Mouse (Mus musculus) left cerebral cortex, adult 18-20 months (tissue): ENCODE measurements around the gene Xrcc6. TPM values are rescaled to one million over a fixed set of nuclear protein-coding genes. Genes with fewer than 3 reads are reported as not detected.

ENCODE experiments used
- DNase-seq, 2 experiments: peaks; one replicate each; pipeline ENCODE4 v3.0.0; 2021 to 2022; ENCODE audit warnings: low spot score in 2 of 2, mixed read lengths in 1 of 2
- long read RNA-seq, 2 experiments: library from polyadenylated mRNA; stranded (forward); transcript quantifications; one replicate each; pipeline ENCODE4 v2.0.0; 2021
- total RNA-seq, 2 experiments: library from RNA; stranded (reverse); gene quantifications; 2 replicates each; pipeline ENCODE4 v1.2.3; 2021

Gene Xrcc6
- total RNA-seq: 10 to 100 TPM; 19.9 to 22.2 TPM
- long read RNA-seq, experiment 1, transcript Xrcc6-201 (13 exons, 2,114 nt): major isoform, 13 of 22 reads
- long read RNA-seq, experiment 1, partial matches to known transcripts: 1 of 22 reads
- long read RNA-seq, experiment 1, other reads (novel, unspliced or antisense): 8 of 22 reads
- long read RNA-seq, experiment 2, transcript Xrcc6-201 (13 exons, 2,114 nt): major isoform, 12 of 15 reads
- long read RNA-seq, experiment 2, partial matches to known transcripts: 0 of 15 reads
- long read RNA-seq, experiment 2, other reads (novel, unspliced or antisense): 3 of 15 reads

GRCm38 (mm10) chr15:81987646-81988045, at the start of gene Xrcc6:
TSS of gene Xrcc6 (plus strand) at chr15:81987835.
- no peak for DNase-seq

DNA sequence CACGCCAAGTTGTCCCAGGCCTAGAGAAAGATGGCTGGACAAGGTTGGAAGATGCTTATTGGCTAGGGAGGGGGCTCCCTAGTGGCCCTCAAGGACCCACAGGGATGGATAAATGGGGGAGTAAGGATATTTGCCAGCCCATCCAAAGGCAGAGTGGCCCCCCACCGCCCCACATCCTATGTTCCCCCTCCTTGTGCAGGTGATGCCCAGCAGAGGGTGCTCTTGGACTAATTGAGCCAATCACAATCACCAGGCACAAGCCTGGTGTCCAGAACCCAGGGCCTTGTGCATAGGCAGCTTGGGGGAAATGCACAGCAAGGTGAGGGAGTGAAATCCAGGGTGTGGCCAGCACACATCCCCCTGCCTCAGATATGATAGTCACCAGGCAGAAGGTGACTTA, 49.4 kb upstream of the Xrcc6 start:
- peak; percentile 53 to 63 for DNase-seq

- DNase-seq: no peak
Measured at GRCm38 (mm10) chr15:81939157-81939715, 48.4 kb upstream of the Xrcc6 start.

GRCm38 (mm10) chr15:81939774-81940173, 47.9 kb upstream of the Xrcc6 start:
- no peak for DNase-seq

DNA sequence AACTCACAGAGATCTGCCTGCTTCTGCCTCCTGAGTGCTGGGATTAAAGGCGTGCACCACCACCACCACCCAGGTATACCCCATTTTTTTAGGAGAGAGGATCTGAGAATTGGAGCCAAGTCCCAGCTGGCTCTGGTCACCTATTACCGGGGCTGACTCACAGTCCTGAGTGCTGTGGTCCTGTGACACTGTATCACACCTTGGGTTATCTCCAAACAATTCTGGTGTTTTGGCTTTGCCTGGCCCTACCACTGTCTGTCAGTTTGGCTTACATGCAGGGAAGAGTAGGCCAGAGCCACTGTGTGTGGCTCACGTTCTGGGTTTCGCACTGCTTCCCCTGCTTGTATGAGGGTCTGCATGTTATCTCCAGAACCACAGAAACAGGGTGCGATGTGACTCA, 47.4 kb upstream of the Xrcc6 start:
- no peak for DNase-seq

DNA sequence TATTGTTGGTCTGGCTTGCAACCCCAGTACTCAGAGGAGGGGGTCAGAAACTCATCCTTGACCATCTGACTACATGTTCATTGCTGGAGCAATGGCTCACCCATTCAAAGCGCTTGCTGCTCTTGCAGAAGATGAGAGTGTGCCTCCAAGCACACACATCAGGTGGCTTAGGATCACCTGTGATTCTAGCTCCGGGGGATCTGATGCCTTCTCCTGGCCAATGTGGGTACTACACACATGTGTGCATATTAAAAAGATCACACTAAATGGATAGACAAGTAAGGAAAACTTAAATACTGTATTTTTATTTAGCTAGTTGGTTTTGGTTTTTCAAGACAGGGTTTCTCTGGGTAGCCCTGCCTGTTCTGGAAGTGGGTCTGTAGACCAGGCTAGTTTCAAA, 46.6 kb upstream of the Xrcc6 start:
- DNase-seq: no peak

DNA sequence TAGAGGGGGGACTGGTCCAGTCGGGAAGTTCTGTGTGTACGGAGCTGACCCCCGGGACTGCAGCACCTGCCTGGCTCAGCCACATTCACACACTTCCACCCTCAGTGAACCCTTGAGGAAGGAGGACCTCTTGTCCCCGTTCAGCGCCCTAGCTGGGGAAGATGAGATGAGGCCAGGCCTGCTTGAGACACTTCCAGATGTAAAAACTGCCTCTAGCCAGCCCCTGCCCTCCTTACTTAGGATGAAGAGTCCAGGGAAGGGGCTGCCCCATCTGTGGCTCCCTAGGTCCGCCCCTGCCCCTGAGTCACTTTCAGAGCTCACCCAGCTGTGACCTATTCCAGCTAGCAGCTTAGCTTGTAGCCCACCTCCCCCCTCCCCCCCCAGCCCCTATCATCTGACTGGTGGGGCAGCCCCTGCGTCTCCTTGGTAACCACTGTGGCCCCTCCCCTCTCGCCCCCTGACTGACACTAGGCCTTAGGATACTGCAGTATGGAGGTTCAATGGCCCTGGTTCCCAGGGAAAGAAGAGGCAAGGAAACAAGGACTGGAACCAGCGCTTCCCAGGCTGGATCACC, 44.4 kb upstream of the Xrcc6 start:
- no peak for DNase-seq

GRCm38 (mm10) chr15:81949076-81949475, 38.6 kb upstream of the Xrcc6 start:
- no peak for DNase-seq

- DNase-seq: no peak
Measured at GRCm38 (mm10) chr15:81949476-81950131, 38.0 kb upstream of the Xrcc6 start.

- DNase-seq: no peak
Measured at GRCm38 (mm10) chr15:81950716-81951115, 36.9 kb upstream of the Xrcc6 start.

GRCm38 (mm10) chr15:81951159-81951558, 36.5 kb upstream of the Xrcc6 start:
- DNase-seq: no peak

- DNase-seq: no peak
Measured at GRCm38 (mm10) chr15:81952310-81952709, 35.3 kb upstream of the Xrcc6 start.

DNA sequence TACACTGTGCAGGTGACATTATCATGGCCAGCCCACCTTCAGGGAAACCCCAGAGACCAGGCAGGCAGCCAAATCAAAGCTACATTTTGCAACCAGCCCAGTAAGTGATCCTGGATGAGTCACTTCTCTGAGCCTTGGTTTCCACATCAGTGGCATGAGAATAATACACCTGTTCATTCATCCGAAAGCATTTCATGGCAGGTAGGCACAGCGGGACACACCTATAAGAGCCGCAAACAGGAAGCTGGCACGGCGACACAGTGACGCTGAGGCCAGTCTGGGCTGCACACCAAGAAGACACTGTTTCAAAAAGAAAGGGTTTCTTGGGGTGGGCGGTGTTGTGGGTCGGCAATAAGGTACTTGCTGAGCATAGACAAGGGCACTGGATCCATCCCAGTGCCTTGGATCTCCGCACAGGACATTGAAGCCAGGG, 33.5 kb upstream of the Xrcc6 start:
- DNase-seq: no peak

DNA sequence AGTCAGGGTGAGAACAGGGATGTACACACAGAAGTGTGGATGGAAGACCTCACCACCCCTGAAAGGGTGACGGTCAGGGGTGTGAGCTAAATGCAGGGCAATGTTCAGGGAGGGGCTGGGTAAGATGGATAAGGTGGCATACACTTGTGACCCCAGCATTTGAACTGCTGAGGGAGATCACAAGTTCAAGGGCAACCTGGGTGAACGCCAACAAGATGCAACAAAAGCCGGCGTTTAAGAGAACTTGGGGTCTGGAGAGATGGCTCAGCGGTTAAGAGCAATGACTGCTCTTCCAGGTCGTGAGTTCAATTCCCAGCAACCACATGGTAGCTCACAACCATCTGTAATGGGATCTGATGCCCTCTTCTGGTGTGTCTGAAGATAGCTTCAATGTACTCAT, 32.9 kb upstream of the Xrcc6 start:
- no peak for DNase-seq

DNA sequence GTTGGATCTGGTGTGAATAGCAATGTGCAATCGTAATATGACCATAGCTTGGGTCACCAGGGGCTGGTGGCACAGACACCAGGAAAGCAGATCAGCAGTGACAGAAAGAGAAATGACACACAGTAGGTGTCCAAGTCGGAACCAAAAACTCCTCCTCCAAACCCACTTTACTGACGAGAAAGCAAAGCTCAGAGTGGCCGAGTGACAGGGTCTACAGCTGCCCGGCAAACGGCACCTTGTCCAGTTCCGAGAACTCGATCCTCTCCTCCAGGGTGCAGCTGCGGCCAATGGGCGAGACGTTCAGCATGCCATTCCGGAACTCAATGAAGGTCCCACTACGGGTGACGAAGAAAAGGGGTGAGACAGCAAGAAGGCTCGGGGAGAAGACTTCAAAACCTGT, 32.2 kb upstream of the Xrcc6 start:
- no peak for DNase-seq

DNA sequence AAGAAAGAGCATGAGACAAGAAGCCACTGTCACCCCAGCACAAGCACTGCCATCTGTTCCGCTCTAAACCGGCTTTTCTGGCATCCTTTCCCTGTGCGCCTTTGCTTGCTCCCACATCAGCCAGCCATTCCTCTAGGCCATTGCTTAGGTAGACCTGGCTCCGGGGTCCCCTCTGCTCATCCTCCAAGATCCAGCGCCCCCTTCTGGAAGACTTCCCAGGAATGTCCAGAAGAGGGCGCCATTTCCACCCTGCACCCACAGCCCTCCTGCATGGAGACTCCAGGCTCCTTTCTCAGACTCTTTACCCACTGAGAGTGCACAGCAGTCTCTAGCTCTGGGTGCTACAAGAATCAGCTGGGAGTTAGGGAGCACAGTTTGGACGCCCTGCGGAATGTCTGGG, 31.2 kb upstream of the Xrcc6 start:
- peak; percentile 64 to 69 for DNase-seq

DNA sequence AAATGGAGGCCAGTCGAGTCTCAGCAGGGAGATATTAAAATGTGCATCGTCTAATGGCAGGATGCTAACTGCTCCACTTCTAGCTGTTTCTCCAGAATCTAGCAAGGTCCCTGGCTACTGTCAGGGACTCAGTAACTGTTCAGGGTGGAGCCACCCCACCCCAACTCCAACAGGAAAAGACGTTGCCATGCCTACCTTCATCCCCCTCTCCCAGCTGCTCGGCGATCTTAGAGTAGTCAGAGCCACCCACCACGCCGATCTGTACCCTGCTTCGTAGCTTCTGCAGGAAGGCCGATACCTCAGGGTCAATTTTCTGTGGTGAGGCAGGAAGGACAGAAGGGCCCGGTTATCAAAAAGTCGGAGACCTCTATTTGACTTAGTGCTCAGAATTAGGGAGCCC, 30.0 kb upstream of the Xrcc6 start:
- DNase-seq: peak in 1 of 2 experiments; percentile 61

GRCm38 (mm10) chr15:81958906-81959305, 28.7 kb upstream of the Xrcc6 start:
- no peak for DNase-seq

GRCm38 (mm10) chr15:81960171-81961077, 27.2 kb upstream of the Xrcc6 start, which contains the start of gene Pmm1:
TSS of gene Pmm1 (minus strand) at chr15:81960930.
- DNase-seq: peak; percentile 97 to 98

DNA sequence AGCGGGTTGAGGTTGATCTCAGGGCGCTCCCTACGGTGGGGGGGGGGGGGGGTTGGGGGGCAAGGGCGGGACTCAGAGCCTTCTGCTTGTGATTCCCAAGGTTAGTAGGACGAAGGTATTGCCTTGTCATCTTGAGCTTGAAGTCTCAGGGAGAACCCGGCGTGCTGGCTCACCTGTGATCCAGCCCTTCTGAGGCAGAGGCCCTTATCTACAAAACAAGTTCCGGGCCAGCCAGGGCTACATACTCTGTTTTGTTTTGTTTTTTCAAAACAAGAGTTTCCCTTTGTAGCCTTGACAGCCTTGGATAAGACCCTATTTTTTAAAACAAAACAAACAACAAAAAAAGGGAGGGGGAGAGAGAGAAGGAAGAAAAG, 26.6 kb upstream of the Xrcc6 start:
- no peak for DNase-seq

DNA sequence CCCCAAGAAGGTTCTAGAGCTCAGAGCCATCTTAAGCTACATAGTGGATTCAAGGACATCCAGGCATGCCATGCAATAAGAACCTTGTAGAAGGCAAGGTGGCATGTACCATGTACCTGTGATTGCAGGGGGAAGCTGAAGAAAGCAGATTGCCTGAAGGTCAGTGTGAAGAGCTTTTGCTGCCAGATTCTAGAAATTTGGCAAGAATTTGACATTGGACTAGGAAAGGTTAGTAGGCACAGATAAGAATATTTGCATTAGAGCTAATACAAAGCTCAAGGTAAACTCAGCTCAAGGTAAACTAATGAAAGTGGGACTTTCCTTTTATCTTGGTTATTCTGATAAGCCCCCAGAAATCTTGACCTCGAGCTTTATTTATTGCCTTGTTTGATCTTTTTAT, 23.4 kb upstream of the Xrcc6 start:
- DNase-seq: no peak
